Mouse (Mus musculus) common myeloid progenitor, adult 5-6 weeks (primary cell): ENCODE measurements around the gene Zfp605. TPM values are rescaled to one million over a fixed set of nuclear protein-coding genes. Genes with fewer than 3 reads are reported as not detected.
"Not testable (repeated sequence)": the region's sequence is repeated elsewhere in the genome, so short reads cannot be mapped to it uniquely, and the experiment has no call there.

Experiments used
- ATAC-seq: replicated peaks from 2 replicates; pipeline ENCODE4 v1.8.0; 2016; ENCODE audit warnings: low read depth, mild to moderate bottlenecking, moderate TSS enrichment, inconsistent platforms; ENCODE audit not compliant: poor library complexity, severe bottlenecking
- total RNA-seq: library from RNA; stranded (forward); fragments of 200-1000, 187-1606 nt; gene quantifications from 2 replicates; pipeline ENCODE4 v1.2.3, GENCODE M21; 2017

Gene Zfp605
- total RNA-seq, 1 experiment from 2014 or later = 16.1 TPM

DNA sequence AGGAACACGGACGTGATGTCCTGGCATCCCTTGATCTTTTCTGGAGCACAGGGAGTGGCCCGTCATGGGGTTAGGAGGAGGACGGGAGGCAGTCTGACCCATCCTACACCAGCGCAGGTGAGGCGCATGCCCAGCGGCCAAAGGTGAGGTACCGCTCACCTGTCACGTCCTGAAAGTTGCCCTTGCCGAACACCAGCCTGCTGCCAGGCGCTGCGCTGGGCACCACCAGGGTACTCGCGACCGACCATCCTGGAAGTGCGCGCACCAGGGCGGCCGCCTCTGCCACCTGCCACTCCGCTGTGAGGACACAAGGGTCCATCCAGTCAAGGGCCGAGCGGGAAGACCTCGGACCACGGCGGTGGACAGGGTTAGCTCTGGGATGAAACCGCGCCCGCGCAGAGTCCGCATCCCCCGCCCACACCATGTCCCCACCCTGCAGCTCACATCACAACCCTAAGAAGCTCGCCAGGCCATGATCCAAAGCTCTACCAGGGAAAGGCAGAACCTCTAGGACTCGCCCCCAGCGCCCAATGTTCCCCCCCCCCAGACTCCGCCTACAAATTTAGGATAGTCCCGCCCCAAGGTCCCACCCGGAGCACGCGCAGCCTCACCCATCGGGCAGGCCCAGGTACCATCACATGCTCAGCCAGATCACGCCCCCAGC is 2.9 kb upstream of the Zfp605 start:
- no peak for ATAC-seq

DNA sequence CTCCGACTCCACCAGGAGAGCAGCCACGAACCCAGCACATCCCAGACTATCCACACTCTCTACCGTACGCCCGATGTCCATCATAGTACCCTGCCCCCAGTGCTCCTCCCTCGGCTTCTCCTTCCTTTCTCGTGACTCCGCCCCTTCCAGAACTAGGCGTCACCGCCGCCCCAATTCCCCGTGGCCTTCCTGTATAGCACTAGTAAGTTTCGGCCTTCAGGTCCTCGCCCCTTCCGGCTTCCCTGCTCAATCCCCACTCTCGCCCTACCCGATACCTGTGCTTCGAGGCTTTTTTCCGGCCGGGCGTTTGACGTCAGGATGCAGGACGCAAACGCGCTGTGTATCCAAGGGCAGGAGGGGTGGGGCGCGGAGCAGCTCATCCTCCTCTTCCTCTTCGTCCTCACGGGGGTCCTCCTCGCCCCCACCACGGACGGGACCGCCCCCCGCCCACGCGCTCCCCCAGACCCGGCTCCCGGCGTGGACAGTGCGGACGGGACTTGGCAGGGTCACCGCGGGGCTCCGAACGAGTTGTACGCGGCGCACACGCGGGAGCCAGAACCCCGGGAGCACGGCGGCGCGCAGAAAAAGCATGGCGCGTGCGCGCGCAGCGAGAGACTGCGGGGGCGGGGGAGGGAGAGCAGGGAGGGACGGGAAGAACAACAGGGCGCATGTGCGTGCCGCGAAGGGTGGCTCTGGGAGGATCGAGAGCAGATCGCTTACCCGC is 2.1 kb upstream of the Zfp605 start, which contains the start of gene Gtpbp6:
Gene Gtpbp6 (minus strand): TSS at position 617 of the 724 bp plus-strand sequence.
- peak; percentile 69 for ATAC-seq

DNA sequence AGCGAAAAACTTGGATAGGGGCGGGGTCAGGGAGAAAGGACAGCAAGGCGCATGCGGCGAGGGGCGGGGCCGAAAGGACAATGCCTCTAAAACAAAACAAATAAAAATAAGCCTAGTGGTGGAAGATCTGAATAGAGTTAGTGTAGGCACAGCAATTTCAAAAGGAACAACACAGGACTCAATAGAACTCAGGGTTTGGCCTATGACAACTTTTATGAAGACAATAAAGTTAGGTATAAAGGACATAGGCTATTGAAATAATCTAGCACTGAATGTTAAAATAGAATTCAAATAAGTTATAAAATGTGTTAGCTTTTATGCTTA is 1.6 kb upstream of the Zfp605 start:
- no peak for ATAC-seq

DNA sequence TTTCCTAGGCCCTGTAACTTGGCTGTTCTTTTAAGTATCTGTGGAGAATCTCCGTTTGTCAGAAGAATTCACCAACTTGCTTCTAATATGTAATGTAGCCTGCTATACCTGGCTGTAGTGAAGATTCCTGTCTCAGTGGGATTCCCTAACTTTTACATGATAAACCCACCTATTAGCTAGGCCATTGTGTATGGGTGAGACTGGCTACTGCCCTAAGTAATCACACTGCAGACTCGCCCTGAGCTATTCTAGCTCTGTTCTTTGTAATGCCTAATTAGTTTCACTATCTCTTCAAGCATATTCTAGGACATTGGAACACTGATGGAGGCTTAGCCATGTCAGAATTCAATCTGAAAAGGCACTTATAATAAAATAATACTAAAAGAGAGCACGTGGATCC is 12.5 kb downstream of the Zfp605 start:
- not testable (repeated sequence) for ATAC-seq

DNA sequence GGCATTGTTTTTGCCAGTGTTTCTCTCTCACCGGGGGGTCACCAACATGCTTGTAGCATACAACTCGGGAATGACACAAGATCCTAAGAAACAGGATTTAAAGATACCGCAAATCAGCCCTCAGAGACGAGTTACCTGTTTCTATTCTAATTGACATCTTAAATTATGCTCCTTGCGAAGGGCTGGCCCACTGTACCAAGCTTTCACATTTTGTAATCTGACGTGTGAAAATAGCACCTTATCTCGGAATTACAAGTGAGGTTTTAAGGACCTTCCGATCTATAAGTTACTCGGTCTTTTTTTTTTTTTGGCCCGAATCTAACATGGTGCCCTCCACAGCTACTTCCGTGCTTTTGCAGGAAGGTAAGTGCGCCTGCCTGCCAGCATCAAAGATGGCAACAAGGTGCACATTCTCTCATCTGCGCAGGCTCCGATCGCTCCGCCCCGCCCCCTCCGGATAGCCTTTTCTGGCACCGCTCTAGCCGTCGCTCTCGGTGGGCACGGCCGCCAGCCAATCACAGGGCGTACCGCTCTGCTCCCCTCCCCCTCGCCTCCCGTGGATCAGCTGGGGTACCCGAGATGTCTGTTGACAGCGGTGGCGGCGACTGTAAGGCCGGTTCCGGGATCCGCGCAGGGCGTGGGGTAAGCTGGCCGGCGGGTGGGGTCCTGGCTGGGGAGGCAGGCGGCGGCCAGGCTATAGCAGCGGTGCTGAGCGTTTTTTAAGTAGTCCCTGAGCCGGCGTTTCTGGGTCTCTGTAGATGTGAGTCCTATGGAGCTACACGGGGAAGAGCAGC is 25.6 kb downstream of the Zfp605 start, which contains the start of gene Chfr:
Gene Chfr (plus strand): TSS at position 550 of the 794 bp plus-strand sequence.
- ATAC-seq = peak; percentile 99

DNA sequence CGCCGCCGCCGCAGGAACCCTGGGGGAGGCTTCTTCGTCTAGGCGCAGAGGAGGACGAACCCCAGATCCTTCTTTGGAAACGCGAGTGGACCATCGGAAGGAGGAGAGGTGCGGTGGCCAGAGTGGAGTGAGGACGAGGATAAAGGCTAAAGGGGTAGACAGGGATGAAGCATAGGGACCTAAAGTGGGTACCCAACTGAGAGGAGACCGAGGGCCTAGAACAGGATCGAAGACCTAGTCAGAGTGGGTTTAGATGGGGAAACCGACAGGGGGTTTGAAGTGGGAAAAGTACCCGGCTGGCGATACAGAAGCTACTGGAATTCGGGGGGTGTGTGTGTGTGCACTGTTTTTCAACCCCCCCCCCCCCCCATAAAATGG is 26.2 kb downstream of the Zfp605 start:
- no peak for ATAC-seq

DNA sequence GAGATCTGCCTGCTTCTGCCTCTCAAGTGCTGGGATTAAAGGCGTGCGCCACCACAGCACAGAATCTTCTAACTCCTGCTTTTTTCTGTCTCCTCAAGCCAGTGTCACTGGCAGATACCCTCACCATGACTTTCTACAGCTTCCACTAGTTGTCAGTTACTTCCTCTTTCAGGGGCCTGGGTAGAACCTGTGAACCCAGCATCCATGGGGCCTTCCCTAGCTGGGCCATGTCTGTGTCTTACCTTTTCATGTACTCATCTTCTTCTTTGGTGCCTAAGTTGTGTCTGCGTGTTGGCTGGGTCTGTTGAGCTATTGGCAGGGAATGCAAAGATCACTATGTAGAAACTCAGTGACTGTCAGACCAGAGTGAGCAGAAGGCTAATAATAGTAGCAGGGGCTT is 27.9 kb downstream of the Zfp605 start:
- ATAC-seq = no peak

DNA sequence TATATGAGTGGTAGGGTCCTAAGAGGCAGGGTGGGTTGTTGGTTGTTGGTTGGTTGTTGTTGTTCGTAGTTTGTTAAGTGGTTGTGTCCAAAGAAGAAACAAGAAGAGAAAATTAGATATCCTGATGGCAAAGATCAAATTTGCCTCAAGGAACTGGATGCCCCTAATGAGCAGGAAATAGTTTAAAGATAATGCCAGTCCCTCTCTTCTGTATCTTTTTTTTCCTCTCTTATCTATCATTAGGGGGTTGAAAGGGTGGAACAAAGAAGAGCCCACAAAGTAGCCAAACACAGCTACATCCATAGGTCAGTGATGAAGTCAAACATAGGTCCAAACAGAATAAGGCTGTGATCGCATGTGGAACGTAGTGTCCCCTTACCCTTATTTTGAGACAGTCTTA is 29.4 kb downstream of the Zfp605 start:
- no peak for ATAC-seq

DNA sequence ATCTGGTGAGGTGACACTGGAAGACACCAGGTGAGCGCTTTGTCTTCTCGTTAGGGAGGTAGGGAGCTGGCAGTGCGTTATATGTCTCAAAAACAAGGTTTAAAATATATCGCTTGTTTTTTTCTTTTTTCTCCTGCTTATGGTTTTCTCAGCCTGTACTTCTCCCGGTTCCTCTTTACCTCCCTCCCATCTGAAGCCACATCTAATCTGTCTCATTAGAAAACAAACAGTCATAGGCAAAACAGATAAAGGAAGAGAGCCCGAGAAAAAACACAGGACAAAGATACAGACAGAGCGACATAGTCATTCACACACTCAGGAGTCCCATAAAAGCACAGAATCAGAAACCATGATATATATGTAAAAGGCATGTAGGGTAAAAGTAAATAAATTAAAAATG is 30.5 kb downstream of the Zfp605 start:
- ATAC-seq = no peak

DNA sequence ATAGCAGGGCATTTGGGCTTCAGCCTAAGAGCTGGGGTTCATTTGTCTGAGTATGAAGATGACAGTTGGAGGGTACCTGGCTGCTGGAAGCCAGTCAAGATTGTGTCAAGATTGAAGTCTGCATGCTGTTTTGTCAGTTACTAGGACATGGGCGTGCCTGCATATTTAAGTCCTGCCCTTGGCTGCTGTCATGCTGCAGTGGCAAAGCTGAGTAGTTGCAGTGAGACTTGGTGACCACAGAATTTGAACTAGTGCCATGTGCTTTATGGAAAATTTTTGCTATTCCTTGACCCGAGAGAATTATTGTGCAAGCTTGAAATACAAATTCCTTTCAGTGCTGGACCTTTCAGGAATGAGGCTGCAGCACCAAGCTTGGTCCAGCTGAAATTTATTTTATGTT is 32.4 kb downstream of the Zfp605 start:
- ATAC-seq = no peak; the same call in 1 of the 2 replicates

DNA sequence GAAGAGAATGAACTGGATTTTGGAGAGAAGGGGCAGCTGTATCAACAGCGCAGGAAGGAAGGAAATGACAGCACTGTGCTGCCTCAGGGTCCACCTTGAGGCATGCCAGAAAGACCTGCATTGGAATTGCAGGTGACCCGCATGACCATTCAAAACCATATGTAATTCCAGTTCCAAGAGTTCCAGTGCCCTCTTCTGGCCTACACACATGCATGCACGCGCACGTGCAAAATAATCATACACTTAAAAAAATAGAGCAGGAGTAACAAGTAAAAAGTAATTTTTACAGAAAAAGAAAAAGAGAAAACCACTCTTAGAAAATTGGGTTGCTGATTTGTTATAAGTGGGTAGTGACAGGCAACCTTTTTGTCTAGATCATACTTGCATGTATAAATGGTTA is 33.1 kb downstream of the Zfp605 start:
- peak; percentile 64 for ATAC-seq

DNA sequence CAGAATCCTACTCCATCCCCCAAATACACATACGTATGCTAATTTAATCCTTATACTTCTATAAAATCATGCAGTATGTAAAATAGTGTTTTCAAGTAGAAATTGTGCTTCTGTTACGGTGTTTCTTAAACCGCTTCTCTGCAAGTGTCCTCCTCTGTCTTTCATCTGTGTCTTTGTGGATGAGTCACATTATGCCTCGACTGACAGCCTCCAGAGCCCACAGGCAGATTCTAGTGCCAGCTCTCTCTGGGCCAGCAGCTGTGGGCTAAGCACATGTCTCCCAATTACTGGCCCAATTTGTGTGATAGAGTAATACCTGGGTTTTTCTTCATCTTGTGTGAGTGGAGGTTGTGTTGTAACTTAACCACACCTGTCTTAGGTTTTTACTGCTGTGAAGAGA is 59.5 kb downstream of the Zfp605 start:
- no peak for ATAC-seq

DNA sequence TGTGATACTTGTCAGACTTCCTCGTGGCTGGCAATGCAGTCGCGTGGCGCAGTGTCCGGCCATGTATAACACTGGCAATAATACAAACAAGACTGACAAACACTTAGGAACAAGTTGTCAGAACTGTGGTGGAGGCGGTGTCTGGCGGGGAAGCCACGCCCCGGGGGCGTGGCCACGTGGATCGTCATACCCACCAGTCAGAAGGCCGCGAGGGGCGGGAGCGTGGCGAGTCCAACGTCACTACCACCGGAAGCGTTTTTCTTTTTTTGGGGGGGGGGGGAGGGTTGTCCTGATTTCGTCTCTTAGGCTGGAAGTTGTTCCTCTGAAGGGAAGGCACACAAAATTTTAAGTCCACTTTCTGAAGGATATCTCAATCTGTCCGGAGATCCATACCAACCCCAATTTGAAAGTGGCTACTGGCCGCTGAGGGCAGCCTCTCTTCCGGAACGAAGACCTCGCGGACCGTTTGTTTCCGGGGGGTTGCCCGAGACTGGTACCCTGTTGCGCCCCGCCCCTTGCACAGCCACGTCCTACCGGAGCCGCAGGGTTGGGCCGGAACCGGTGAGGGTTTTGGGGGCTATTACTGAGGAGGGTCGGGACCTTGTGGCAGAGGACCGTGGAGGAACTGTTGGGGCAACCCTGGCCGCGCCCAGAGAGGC is 66.6 kb downstream of the Zfp605 start, which contains the start of gene Golga3:
Gene Golga3 (plus strand): TSS at position 340 of the 659 bp plus-strand sequence.
- ATAC-seq = peak; percentile 88

DNA sequence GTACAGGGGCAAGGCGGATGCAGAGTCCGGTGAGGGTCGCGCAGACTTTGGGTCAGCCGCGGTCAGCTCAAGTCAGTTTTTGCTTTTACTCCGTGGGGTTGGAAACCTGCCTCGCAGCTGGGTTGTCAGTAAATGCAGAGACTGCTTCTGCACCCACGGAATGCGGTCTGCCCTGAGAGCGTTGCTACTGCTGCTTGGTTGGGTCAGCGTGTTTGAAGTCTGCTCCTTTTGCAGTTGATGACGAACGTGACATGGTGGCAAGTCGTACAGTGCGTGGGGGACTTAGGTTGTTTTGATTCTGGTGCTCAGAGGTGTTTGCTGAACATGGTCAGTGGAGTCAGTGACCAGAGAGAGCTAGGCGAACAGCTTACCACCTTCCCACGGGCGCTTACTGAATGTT is 67.1 kb downstream of the Zfp605 start:
- ATAC-seq = peak; percentile 26

DNA sequence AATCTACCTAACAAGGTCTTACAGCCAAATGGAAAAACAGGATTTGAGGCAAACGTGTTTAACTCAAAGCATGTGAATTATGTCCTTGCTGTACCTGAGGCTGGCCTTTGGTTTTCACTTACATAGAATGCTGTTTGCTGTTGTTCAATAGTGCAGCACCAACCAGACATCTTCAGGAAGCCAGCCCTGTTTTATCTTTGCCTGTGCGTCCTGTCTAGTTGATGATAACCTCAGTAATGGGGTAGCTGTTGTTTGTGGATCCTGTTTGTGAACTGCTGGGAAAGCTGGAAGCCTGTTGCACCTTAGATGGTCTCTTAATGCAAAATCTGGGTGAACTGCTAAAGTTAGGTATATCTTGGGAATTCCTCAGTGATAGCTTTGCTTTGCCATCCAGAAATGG is 68.7 kb downstream of the Zfp605 start:
- no peak for ATAC-seq

Other genes starting within 250 kb of the Zfp605 start
- 164 and 199 TPM in 2 replicates for gene Gm15446, start 186.7 kb upstream of the Zfp605 start, total RNA-seq
- 77.3 and 92.4 TPM in 2 replicates for gene Zfp932, start 113.6 kb upstream of the Zfp605 start, total RNA-seq
- gene Gm17655, start 37.6 kb upstream of the Zfp605 start, total RNA-seq = 4.0 and 10.4 TPM in 2 replicates
- gene Gm35315, start 15.7 kb upstream of the Zfp605 start, total RNA-seq = 3.0 and 4.6 TPM in 2 replicates
- gene Plcxd1, start 10.1 kb upstream of the Zfp605 start, total RNA-seq = 0.05 TPM in 1 of 2 replicates, not detected in the other
- 15.7 and 18.0 TPM in 2 replicates for gene Gtpbp6, start 1.9 kb upstream of the Zfp605 start, total RNA-seq
- 46.9 and 66.0 TPM in 2 replicates for gene Chfr, start 25.8 kb downstream of the Zfp605 start, total RNA-seq
- gene Golga3, start 66.6 kb downstream of the Zfp605 start, total RNA-seq = 23.5 and 35.6 TPM in 2 replicates
- gene Ankle2, start 120.9 kb downstream of the Zfp605 start, total RNA-seq = 55.2 and 75.7 TPM in 2 replicates
- gene Pgam5, start 159.8 kb downstream of the Zfp605 start, total RNA-seq = 32.5 and 36.6 TPM in 2 replicates
- 6.2 and 8.7 TPM in 2 replicates for gene Pxmp2, start 176.1 kb downstream of the Zfp605 start, total RNA-seq
- gene Pole, start 176.2 kb downstream of the Zfp605 start, total RNA-seq = 61.1 and 69.1 TPM in 2 replicates
- 0.05 TPM in 1 of 2 replicates, not detected in the other for gene P2rx2, start 233.1 kb downstream of the Zfp605 start, total RNA-seq
- gene Lrcol1, start 234.6 kb downstream of the Zfp605 start, total RNA-seq = not detected in 2 replicates